Mouse (Mus musculus): ENCODE measurements at regions not wholly inside any gene's neighbourhood (a gene's known extent, or its start where the extent isn't known, plus 50 kb on each side); places are given as distances from the start of the nearest gene placed in this dataset.
A peak's percentile ranks its signal among the peaks of the same experiment; 100 is the strongest.
"Not testable (repeated sequence)": the region's sequence is repeated elsewhere in the genome, so short reads cannot be mapped to it uniquely, and the experiment has no call there.

- DNase-seq = no peak
- intact Hi-C loops (cut with DNase I) = no loop called here
Measured at GRCm38 (mm10) chr2:3864872-3865271, 152.6 kb upstream of the Frmd4a start.

DNA sequence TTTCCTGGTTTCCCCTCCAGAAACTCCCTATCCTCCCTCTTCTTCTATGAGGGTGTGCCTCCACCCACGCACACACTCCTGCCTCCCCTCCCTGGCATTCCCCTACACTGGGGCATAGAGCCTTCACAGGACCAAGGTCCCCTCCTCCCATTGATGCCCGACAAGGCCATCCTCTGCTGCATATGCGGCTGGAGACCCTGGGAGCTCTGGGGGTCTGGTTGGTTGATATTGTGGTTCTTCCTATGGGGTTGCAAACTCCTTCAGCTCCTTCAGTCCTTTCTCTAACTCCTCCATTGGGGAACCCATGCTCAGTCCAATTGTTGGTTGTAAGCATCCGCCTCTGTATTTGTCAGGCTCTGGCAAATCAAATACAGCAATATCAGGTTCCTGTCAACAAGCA, 150.8 kb upstream of the Frmd4a start:
- intact Hi-C loops (cut with DNase I); DNase-seq: not testable (repeated sequence)

DNA sequence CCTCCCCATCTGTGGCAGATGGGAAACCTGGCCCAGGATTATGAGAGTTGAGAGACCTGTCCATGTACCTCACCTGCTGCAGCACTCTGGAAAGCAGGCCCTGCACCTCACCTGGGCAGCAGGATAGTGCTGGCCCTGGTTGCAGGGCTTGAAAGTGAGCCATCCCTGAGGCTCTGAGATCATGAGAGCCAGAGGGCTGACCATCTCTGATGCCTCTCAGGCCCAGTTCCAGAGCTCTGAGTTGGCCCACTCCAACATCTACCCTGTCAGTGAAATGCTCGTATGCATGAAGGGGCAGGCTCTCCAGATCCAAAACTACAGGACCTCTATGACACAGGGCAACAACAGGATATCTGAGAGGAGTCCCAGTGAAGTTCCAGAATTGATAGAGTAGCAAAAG, 147.8 kb upstream of the Frmd4a start:
- intact Hi-C loops (cut with DNase I) = no loop called here

GRCm38 (mm10) chr2:3871748-3872147, 145.8 kb upstream of the Frmd4a start:
- peak in 1 of 2 experiments; percentile 35 for DNase-seq
- intact Hi-C loops (cut with DNase I) = no loop called here

More for the DNA sequence above, 147.8 kb upstream of the Frmd4a start:
- DNase-seq = no peak

GRCm38 (mm10) chr2:3887000-3887399, 130.5 kb upstream of the Frmd4a start:
- no peak for DNase-seq
- intact Hi-C loops (cut with DNase I) = no loop called here

GRCm38 (mm10) chr2:3887845-3888433, 129.6 kb upstream of the Frmd4a start:
- no peak for DNase-seq
- intact Hi-C loops (cut with DNase I) = no loop called here

DNA sequence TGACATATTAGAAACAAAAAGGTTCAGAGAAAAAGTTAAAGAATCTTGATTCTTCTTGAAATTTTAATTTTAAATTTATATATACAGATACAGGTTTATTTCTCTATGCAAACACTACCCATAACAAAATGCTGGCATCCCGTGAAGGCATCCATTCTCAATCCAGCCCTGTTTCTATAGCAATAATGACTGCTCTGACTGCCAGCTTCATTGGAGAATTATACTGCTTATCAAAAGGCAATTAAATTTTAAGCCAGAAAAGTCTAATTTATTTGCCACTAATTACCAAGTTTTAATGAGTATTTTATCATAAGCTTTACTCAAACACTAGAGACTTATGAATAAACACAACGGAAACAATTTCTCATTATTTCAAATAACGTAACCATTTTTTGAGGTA, 128.1 kb upstream of the Frmd4a start:
- no peak for DNase-seq
- intact Hi-C loops (cut with DNase I) = no loop called here

GRCm38 (mm10) chr2:3890462-3890861, 127.1 kb upstream of the Frmd4a start:
- intact Hi-C loops (cut with DNase I) = no loop called here
- no peak for DNase-seq

DNA sequence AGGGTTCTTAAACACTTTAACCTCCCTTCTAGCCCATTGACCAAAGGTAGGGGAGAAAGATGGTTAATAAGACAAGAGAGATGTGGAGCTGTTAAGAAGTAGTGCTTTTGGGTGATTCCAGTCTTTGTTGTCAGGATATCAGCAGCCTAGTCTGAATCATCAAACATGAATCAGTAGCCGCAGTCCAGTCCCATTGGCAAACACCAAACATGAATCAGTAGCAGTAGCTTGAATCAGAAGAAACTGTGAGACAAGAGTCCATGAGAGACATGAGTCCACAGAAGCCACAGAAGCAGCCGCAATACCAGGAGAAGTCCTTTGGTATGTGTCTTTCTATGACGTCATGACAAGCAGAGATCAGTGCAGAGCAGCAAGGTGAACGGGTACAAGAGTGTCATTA, 110.5 kb upstream of the Frmd4a start:
- intact Hi-C loops (cut with DNase I) = no loop called here
- DNase-seq = no peak

DNA sequence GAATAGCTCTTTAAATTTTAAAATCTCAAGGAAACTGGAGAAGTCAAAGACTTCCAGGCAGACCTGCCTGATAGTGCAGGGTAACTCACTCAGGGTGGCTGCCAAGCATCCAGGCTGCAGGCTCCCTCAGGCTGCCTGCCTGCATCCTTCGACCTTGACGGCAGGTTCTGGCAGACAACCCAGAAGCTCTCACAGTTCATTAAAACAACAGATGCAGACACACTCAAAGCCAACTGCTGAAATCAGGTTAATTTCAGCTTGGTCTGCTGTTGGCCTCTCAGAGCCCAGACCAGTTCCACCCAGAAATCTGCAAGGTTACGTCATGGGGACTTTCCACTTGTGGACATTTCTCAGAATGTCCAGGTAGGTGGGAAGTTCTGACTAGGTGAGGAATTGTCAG, 109.3 kb upstream of the Frmd4a start:
- intact Hi-C loops (cut with DNase I) = no loop called here
- no peak for DNase-seq

DNA sequence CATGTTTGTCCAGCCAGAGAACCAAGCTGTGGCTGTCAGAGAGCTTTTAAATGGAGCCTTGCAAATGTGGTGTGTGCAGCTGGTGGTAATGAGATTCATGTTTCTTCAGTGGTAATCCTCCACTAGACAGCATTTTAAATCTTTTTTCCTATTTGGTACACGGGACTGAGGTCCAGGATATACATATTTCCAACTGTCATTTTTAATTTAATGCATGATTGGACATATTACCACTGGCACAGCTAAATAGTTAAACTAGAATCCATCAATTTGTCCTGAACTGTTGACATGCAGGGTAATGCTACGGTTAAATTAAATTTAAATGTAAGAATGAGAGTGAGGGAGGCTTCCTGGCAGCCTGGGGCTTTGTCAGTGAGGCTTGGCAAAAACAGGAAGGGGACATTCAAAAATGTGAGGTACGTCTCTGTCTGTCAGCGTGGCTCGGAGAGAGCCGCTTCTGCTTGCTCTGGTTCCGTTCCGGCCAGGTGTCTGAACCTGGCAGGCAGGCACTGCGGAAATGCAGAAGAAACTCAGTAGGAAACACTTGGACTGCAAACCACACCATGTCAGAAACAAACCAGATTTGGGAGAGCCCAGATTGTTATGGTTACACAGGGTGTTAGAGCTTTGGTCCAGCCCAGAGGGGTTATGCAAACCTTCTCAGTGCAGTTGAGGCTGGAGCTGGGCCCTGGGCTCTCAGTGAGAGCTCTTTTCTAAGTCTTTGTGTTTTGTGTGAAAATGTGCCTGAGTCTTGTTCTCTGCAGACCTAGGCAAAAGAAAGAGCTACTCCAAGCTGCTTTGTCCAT, 107.2 kb upstream of the Frmd4a start:
- intact Hi-C loops (cut with DNase I) = no loop called here
- DNase-seq = no peak

GRCm38 (mm10) chr2:3915141-3915540, 102.4 kb upstream of the Frmd4a start:
- no peak for DNase-seq
- intact Hi-C loops (cut with DNase I) = no loop called here

DNA sequence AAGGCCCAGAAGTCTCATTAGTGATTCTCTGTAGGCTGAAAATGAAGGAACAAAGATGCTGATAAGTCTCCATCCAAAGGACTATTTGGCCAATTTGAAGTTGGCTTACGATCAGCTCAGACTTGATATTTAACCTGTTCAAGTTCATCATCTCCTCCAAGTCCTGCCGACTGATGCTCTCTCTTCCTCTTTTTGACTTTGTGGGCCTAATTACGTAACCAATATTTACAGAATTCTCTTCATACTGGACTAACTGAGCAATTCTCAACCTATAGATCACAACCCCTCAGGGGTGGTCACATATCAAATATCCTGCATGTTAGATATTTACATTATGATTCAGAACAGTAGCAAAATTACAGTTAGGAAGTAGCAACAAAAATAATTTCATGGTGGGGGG, 101.2 kb upstream of the Frmd4a start:
- intact Hi-C loops (cut with DNase I) = no loop called here
- DNase-seq = no peak

DNA sequence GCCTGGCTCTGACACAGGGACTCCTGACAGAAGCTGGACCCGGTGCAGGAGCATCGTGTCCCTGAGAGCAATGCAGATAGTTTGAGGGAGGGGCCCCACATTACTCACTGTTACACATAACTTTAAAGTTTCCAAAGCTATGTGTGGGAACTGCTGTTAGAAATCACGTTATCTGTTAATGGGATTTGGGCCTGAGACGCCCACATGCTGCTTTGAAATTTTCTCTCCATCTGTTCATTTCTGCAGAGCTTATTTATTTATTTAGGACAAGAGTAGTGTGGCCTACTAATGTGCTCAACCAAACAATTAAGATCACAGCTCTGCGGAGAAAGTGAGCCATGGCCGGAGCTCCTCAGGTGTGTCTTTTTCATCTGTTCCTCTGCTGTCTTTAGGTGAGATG, 99.4 kb upstream of the Frmd4a start:
- DNase-seq = no peak
- intact Hi-C loops (cut with DNase I) = no loop called here

GRCm38 (mm10) chr2:3919893-3920292, 97.6 kb upstream of the Frmd4a start:
- DNase-seq = no peak
- intact Hi-C loops (cut with DNase I) = no loop called here

GRCm38 (mm10) chr2:3921084-3921483, 96.4 kb upstream of the Frmd4a start:
- intact Hi-C loops (cut with DNase I); DNase-seq: not testable (repeated sequence)

- intact Hi-C loops (cut with DNase I) = no loop called here
- no peak for DNase-seq
Measured at GRCm38 (mm10) chr2:3922739-3923138, 94.8 kb upstream of the Frmd4a start.

DNA sequence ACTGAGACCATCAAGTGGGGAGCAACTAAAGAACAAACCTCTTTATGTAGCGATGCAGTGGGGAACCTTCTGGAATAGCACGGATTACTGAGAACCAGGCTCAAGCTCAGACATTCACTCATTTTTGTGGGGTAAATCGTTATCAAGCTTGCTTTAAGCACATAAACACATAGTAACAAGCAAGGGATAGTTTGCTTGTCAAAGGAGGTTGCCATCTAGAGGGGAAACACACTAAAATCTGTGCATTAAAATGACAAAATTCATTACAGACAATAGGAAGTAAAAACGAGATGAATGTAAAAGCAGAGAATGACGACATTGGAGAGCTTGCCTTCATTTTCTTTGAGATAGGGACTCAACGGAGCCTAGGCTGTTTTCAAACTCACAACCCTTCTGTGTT, 92.8 kb upstream of the Frmd4a start:
- no peak for DNase-seq
- intact Hi-C loops (cut with DNase I) = no loop called here

DNA sequence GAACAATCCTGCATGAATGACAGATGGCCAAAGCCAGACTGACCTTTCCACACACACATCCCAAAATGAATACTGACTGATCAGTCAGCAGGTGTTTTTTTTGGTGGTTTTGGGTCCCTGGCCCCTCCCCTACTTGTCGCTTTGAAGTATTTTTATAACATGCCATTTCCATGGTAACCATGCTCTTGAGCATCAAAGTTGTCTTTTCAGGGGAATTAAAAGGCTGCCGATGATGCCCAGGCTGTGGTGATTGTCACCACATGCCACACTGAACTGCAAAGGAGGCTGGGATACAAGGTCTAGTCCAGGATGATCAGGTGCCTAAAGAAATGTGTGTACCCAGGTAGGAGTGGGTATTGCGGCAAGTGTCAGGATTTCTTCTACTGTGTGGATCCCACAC, 92.3 kb upstream of the Frmd4a start:
- DNase-seq = no peak
- intact Hi-C loops (cut with DNase I) = no loop called here

GRCm38 (mm10) chr2:3926129-3926528, 91.4 kb upstream of the Frmd4a start:
- intact Hi-C loops (cut with DNase I) = no loop called here
- no peak for DNase-seq

- no peak for DNase-seq
- intact Hi-C loops (cut with DNase I) = no loop called here
Measured at GRCm38 (mm10) chr2:3927141-3927810, 90.2 kb upstream of the Frmd4a start.

DNA sequence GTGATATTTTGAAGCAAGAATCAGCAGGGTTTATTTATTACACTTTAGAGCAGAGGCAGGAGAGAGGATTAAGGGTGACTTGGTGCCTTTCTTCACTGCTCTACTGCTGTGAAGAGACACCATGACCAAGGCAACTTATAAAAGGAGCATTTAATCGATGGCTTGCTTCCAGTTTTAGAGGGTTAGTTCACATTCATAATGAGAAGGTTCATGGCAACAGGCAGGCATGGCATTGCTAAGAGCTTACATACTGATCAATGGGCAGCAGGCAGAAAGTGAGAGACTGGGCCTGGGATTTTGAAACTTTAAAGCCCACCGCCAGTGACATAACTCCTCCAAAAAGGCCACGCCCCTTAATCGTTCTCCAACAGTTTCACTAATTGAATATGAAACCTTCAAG, 89.7 kb upstream of the Frmd4a start:
- intact Hi-C loops (cut with DNase I) = no loop called here
- no peak for DNase-seq

All from heart, postnatal 14 days (tissue).